Mouse (Mus musculus) MEL (cell line): ENCODE measurements at regions not wholly inside any gene's neighbourhood (a gene's known extent, or its start where the extent isn't known, plus 50 kb on each side); places are given as distances from the start of the nearest gene placed in this dataset.

ENCODE experiments used
- DNase-seq: peaks from one replicate; pipeline ENCODE4 v3.0.0; 2011; ENCODE audit warnings: low read depth, low spot score
- H3K27ac ChIP-seq: 2 replicates; pipeline ENCODE4 v1.5.1; 2012; ENCODE audit warnings: low read depth, mild to moderate bottlenecking, control low read depth, low read length, moderate library complexity; ENCODE audit not compliant: control insufficient read depth
- H3K27me3 ChIP-seq, 2 experiments: fragments of 150-350 bp in 1 of 2; sonication (generic) in 1 of 2; 2 replicates each; pipeline ENCODE4 v1.6.1; 2012; ENCODE audit warnings: low read length in 2 of 2, mild to moderate bottlenecking in 2 of 2, improper control_type of control experiment in 1 of 2, moderate library complexity in 1 of 2; ENCODE audit not compliant: insufficient read depth in 2 of 2, control insufficient read depth in 1 of 2
- H3K36me3 ChIP-seq, 2 experiments: 2 replicates each; pipeline ENCODE4 v1.6.1; 2012 to 2014; ENCODE audit warnings: low read length in 2 of 2, improper control_type of control experiment in 1 of 2, inconsistent platforms in 1 of 2, mild to moderate bottlenecking in 1 of 2; ENCODE audit not compliant: insufficient read depth in 2 of 2, control insufficient read depth in 1 of 2
- H3K4me1 ChIP-seq, 2 experiments: fragments of 150-350 bp in 1 of 2; sonication (generic) in 1 of 2; 2 replicates each; pipeline ENCODE4 v1.6.1; 2012; ENCODE audit warnings: low read length in 2 of 2, improper control_type of control experiment in 1 of 2, mild to moderate bottlenecking in 1 of 2; ENCODE audit not compliant: insufficient read depth in 2 of 2, control insufficient read depth in 1 of 2
- H3K4me3 ChIP-seq, 2 experiments: fragments of 150-350 bp in 1 of 2; sonication (generic) in 1 of 2; 2 replicates each; pipeline ENCODE4 v1.5.1; 2012; ENCODE audit warnings: low read depth in 2 of 2, low read length in 2 of 2, mild to moderate bottlenecking in 2 of 2, moderate library complexity in 2 of 2, control low read depth in 1 of 2, improper control_type of control experiment in 1 of 2; ENCODE audit not compliant: control insufficient read depth in 1 of 2, insufficient read depth in 1 of 2
- H3K79me2 ChIP-seq: 2 replicates; pipeline ENCODE4 v1.6.1; 2012; ENCODE audit warnings: mild to moderate bottlenecking, low read length, moderate library complexity; ENCODE audit not compliant: control insufficient read depth, poor library complexity, insufficient read depth
- H3K9ac ChIP-seq: 2 replicates; pipeline ENCODE4 v1.6.1; 2012; ENCODE audit warnings: low read depth, mild to moderate bottlenecking, control low read depth, low read length, moderate library complexity; ENCODE audit not compliant: control insufficient read depth, poor library complexity, severe bottlenecking
- H3K9me3 ChIP-seq: fragments of 150-350 bp; sonication (generic); replicated peaks from 2 replicates; pipeline ENCODE4 v1.6.1; 2012; ENCODE audit warnings: mild to moderate bottlenecking, low read length, improper control_type of control experiment, moderate library complexity; ENCODE audit not compliant: insufficient read depth
- CHD2 ChIP-seq: IDR thresholded peaks from 2 replicates; pipeline ENCODE4 v1.6.1; 2011; ENCODE audit warnings: low read length, improper control_type of control experiment
- E2F4 ChIP-seq: IDR thresholded peaks from 2 replicates; pipeline ENCODE4 v1.6.1; 2011; ENCODE audit warnings: low read depth, low read length, improper control_type of control experiment, borderline replicate concordance
- EP300 ChIP-seq, 2 experiments: IDR thresholded peaks; 2 replicates each; pipeline ENCODE4 v1.6.1; 2011; ENCODE audit warnings: improper control_type of control experiment in 2 of 2, low read length in 2 of 2, low read depth in 1 of 2, mild to moderate bottlenecking in 1 of 2
- ETS1 ChIP-seq: IDR thresholded peaks from 2 replicates; pipeline ENCODE4 v1.6.1; 2012; ENCODE audit warnings: low read depth, mild to moderate bottlenecking, inconsistent platforms, low read length, improper control_type of control experiment, moderate library complexity
- GABPA ChIP-seq: IDR thresholded peaks from 2 replicates; pipeline ENCODE4 v1.6.1; 2012; ENCODE audit warnings: low read depth, mild to moderate bottlenecking, inconsistent platforms, low read length, improper control_type of control experiment, moderate library complexity
- HCFC1 ChIP-seq: IDR thresholded peaks from 2 replicates; pipeline ENCODE4 v1.6.1; 2012; ENCODE audit warnings: low read depth, mild to moderate bottlenecking, inconsistent platforms, low read length, improper control_type of control experiment, moderate library complexity
- JUND ChIP-seq: IDR thresholded peaks from 2 replicates; pipeline ENCODE4 v1.6.1; 2011; ENCODE audit warnings: low read depth, mild to moderate bottlenecking, improper control_type of control experiment, low read length
- KAT2A ChIP-seq: conservative IDR thresholded peaks from 2 replicates; pipeline ENCODE4 v1.6.1; 2012; ENCODE audit warnings: low read depth, low read length, improper control_type of control experiment, inconsistent platforms
- MAX ChIP-seq: IDR thresholded peaks from 2 replicates; pipeline ENCODE4 v1.6.1; 2011; ENCODE audit warnings: low read length, improper control_type of control experiment
- MAZ ChIP-seq: IDR thresholded peaks from 2 replicates; pipeline ENCODE4 v1.6.1; 2012; ENCODE audit warnings: low read depth, mild to moderate bottlenecking, inconsistent platforms, low read length, improper control_type of control experiment
- MEF2A ChIP-seq: IDR thresholded peaks from 2 replicates; pipeline ENCODE4 v1.6.1; 2014; ENCODE audit warnings: low read depth, mild to moderate bottlenecking, inconsistent platforms, low read length, improper control_type of control experiment; ENCODE audit not compliant: poor library complexity, insufficient replicate concordance, severe bottlenecking; ENCODE audit errors: extremely low read depth
- MXI1 ChIP-seq: IDR thresholded peaks from 2 replicates; pipeline ENCODE4 v1.6.1; 2011; ENCODE audit warnings: mild to moderate bottlenecking, low read depth, low read length, improper control_type of control experiment
- MYB ChIP-seq: IDR thresholded peaks from 2 replicates; pipeline ENCODE4 v1.6.1; 2011; ENCODE audit warnings: mild to moderate bottlenecking, low read depth, low read length, improper control_type of control experiment
- NELFE ChIP-seq: IDR thresholded peaks from 2 replicates; pipeline ENCODE4 v1.6.1; 2011; ENCODE audit warnings: low read depth, low read length, improper control_type of control experiment
- POLR2AphosphoS2 ChIP-seq: IDR thresholded peaks from 2 replicates; pipeline ENCODE4 v1.6.1; 2011; ENCODE audit warnings: low read length, improper control_type of control experiment
- POLR2AphosphoS5 ChIP-seq: IDR thresholded peaks from 2 replicates; pipeline ENCODE4 v1.6.1; 2012; ENCODE audit warnings: low read depth, borderline replicate concordance, mild to moderate bottlenecking, inconsistent platforms, low read length, moderate library complexity, mixed read lengths
- RAD21 ChIP-seq: IDR thresholded peaks from 2 replicates; pipeline ENCODE4 v1.6.1; 2011; ENCODE audit warnings: mild to moderate bottlenecking, low read depth, low read length, improper control_type of control experiment
- RCOR1 ChIP-seq: IDR thresholded peaks from 2 replicates; pipeline ENCODE4 v1.6.1; 2012; ENCODE audit warnings: low read depth, mild to moderate bottlenecking, inconsistent platforms, low read length, improper control_type of control experiment
- SIN3A ChIP-seq: IDR thresholded peaks from 2 replicates; pipeline ENCODE4 v1.6.1; 2012; ENCODE audit warnings: low read length, improper control_type of control experiment, inconsistent platforms
- TAL1 ChIP-seq: IDR thresholded peaks from 2 replicates; pipeline ENCODE4 v1.6.1; 2012; ENCODE audit warnings: mild to moderate bottlenecking, inconsistent platforms, low read length, moderate library complexity, mixed read lengths
- TBP ChIP-seq: IDR thresholded peaks from 2 replicates; pipeline ENCODE4 v1.8.0; 2011; ENCODE audit warnings: low read depth, low read length, improper control_type of control experiment
- UBTF ChIP-seq: IDR thresholded peaks from 2 replicates; pipeline ENCODE4 v1.6.1; 2012; ENCODE audit warnings: low read depth, mild to moderate bottlenecking, inconsistent platforms, low read length, improper control_type of control experiment, moderate library complexity, borderline replicate concordance; ENCODE audit not compliant: insufficient read depth
- USF2 ChIP-seq, 2 experiments: IDR thresholded peaks; 2 replicates each; pipeline ENCODE4 v1.6.1; 2011 to 2012; ENCODE audit warnings: improper control_type of control experiment in 2 of 2, low read length in 2 of 2, borderline replicate concordance in 1 of 2, inconsistent platforms in 1 of 2, low read depth in 1 of 2, mild to moderate bottlenecking in 1 of 2; ENCODE audit not compliant: insufficient read depth in 1 of 2
- ZC3H11A ChIP-seq: IDR thresholded peaks from 2 replicates; pipeline ENCODE4 v1.6.1; 2012; ENCODE audit warnings: low read depth, mild to moderate bottlenecking, inconsistent platforms, low read length, improper control_type of control experiment
- ZMIZ1 ChIP-seq: IDR thresholded peaks from 2 replicates; pipeline ENCODE4 v1.6.1; 2012; ENCODE audit warnings: low read depth, mild to moderate bottlenecking, inconsistent platforms, low read length, improper control_type of control experiment, moderate library complexity

GRCm38 (mm10) chr5:106292387-106293229 is 165.4 kb downstream of the Barhl2 start:
- DNase-seq: no peak
- no peak overlapping the region for H3K27ac ChIP-seq
- H3K4me3 ChIP-seq: no peak overlapping the region
- no peak for TF ChIP-seq SIN3A
- TF ChIP-seq EP300 (IDR thresholded peaks at IDR 0.05; ENCODE audit: low read depth in 1 of 2, low read length in 2 of 2): no peak
- TF ChIP-seq ZC3H11A: no peak
- TF ChIP-seq E2F4: no peak
- no peak for TF ChIP-seq MAX
- no peak for TF ChIP-seq RCOR1
- TF ChIP-seq JUND: no peak
- TF ChIP-seq TAL1: no peak
- no peak for TF ChIP-seq MXI1
- no peak for TF ChIP-seq CHD2
- no peak for TF ChIP-seq MAZ
- TF ChIP-seq TBP: no peak
- TF ChIP-seq HCFC1: no peak
- TF ChIP-seq KAT2A: no peak
- TF ChIP-seq UBTF: no peak
- TF ChIP-seq MEF2A: no peak
- H3K9ac ChIP-seq: no peak overlapping the region
- no peaks in the 10 kb centered on the region for H3K9me3 ChIP-seq
- H3K4me1 ChIP-seq: no peaks in the 10 kb centered on the region
- H3K79me2 ChIP-seq: no peaks in the 10 kb centered on the region
- no peaks in the 10 kb centered on the region for H3K36me3 ChIP-seq
- no peaks in the 10 kb centered on the region for H3K27me3 ChIP-seq

GRCm38 (mm10) chr5:106285152-106285551 is 172.8 kb downstream of the Barhl2 start:
- H3K4me1 ChIP-seq: no peaks in the 10 kb centered on the region
- no peak for DNase-seq
- H3K79me2 ChIP-seq: no peaks in the 10 kb centered on the region
- no peaks in the 10 kb centered on the region for H3K27me3 ChIP-seq
- no peaks in the 10 kb centered on the region for H3K9me3 ChIP-seq
- no peak overlapping the region for H3K9ac ChIP-seq
- H3K4me3 ChIP-seq: no peak overlapping the region
- H3K27ac ChIP-seq: no peak overlapping the region
- TF ChIP-seq POLR2AphosphoS2: no peak
- no peak for TF ChIP-seq MYB
- no peak for TF ChIP-seq E2F4
- no peak for TF ChIP-seq MAZ
- no peak for TF ChIP-seq ETS1
- no peak for TF ChIP-seq CHD2
- TF ChIP-seq EP300 (IDR thresholded peaks at IDR 0.05; ENCODE audit: low read depth in 1 of 2, low read length in 2 of 2): no peak
- no peak for TF ChIP-seq ZMIZ1
- TF ChIP-seq RCOR1: no peak
- TF ChIP-seq NELFE: no peak
- no peak for TF ChIP-seq MEF2A
- TF ChIP-seq USF2 (IDR thresholded peaks at IDR 0.05; ENCODE audit: borderline replicate concordance in 1 of 2, insufficient read depth in 1 of 2, low read depth in 1 of 2, low read length in 2 of 2): no peak
- TF ChIP-seq TAL1: no peak
- TF ChIP-seq GABPA: no peak
- no peak for TF ChIP-seq RAD21
- no peak for TF ChIP-seq POLR2AphosphoS5
- TF ChIP-seq, all 39 proteins: peak for 0
- no peaks in the 10 kb centered on the region for H3K36me3 ChIP-seq
